Mouse (Mus musculus): Measurements from ENCODE around the gene Mmp19. TPM values are rescaled to one million over a fixed set of nuclear protein-coding genes. Genes with fewer than 3 reads are reported as not detected.

Mmp19 gene
- polyA plus RNA-seq, 1 experiment from 2014 or later = 1.6 TPM

GRCm38 (mm10) chr10:128772895-128773294 lies 17.8 kb upstream of the Mmp19 start:
- no peaks in the 10 kb centered on the region for H3K4me1 ChIP-seq
- peaks cover 4% of the 10 kb centered on the region for H3K36me3 ChIP-seq
- no peaks in the 10 kb centered on the region for H3K27me3 ChIP-seq
- H3K27ac ChIP-seq = no peak overlapping the region
- no peak overlapping the region for H3K4me2 ChIP-seq
- no peak overlapping the region for H3K4me3 ChIP-seq (replicated peaks)
- no peaks in the 10 kb centered on the region for H3K9me3 ChIP-seq (replicated peaks)
- no peak overlapping the region for H3K9ac ChIP-seq
- ATAC-seq (replicated peaks; ENCODE audit: low FRiP score) = no peak
- 80% methylated on average over 2 of the region's 2 CpGs for WGBS

- no peak for ATAC-seq (replicated peaks; ENCODE audit: low FRiP score)
- 36% methylated on average over 5 of the region's 5 CpGs for WGBS
These were observed 17.0 kb upstream of the Mmp19 start for GRCm38 (mm10) chr10:128773685-128774084.

GRCm38 (mm10) chr10:128778441-128778840 lies 12.3 kb upstream of the Mmp19 start:
- WGBS = 95% methylated on average over 2 of the region's 2 CpGs
- Histone ChIP-seq H3K36me3 (no peaks in the 10 kb centered on the region), H3K27ac (peak overlapping the region; percentile 89), H3K9me3 (replicated peaks) (no peaks in the 10 kb centered on the region), H3K27me3 (no peaks in the 10 kb centered on the region), H3K4me3 (replicated peaks) (no peak overlapping the region), H3K4me2 (no peak overlapping the region), H3K4me1 (peaks cover 4% of the 10 kb centered on the region), H3K9ac (no peak overlapping the region)
- no peak for ATAC-seq (replicated peaks; ENCODE audit: low FRiP score)

More at GRCm38 (mm10) chr10:128773685-128774084, 17.0 kb upstream of the Mmp19 start:
- Histone ChIP-seq H3K36me3 (no peaks in the 10 kb centered on the region), H3K4me2 (no peak overlapping the region), H3K9ac (no peak overlapping the region), H3K4me3 (replicated peaks) (no peak overlapping the region), H3K27ac (no peak overlapping the region), H3K4me1 (no peaks in the 10 kb centered on the region; the same call in 1 of the 2 replicates), H3K9me3 (replicated peaks) (no peaks in the 10 kb centered on the region), H3K27me3 (no peaks in the 10 kb centered on the region)

GRCm38 (mm10) chr10:128779011-128779795 lies 11.5 kb upstream of the Mmp19 start:
- H3K9ac ChIP-seq = no peak overlapping the region
- peaks cover 6% of the 10 kb centered on the region for H3K9me3 ChIP-seq (replicated peaks)
- ATAC-seq (replicated peaks; ENCODE audit: low FRiP score) = peak; percentile 92; the same call in 1 of the 2 replicates
- peak overlapping the region; percentile 29 for H3K4me2 ChIP-seq
- peak overlapping the region; percentile 89 for H3K27ac ChIP-seq
- H3K27me3 ChIP-seq = no peaks in the 10 kb centered on the region
- H3K4me3 ChIP-seq (replicated peaks) = no peak overlapping the region
- H3K36me3 ChIP-seq = no peaks in the 10 kb centered on the region
- 30% methylated on average over 8 of the region's 8 CpGs for WGBS
- H3K4me1 ChIP-seq = peaks cover 4% of the 10 kb centered on the region

- Histone ChIP-seq H3K4me1 (peaks cover 4% of the 10 kb centered on the region), H3K9ac (no peak overlapping the region), H3K4me2 (no peak overlapping the region), H3K9me3 (replicated peaks) (peaks cover 9% of the 10 kb centered on the region), H3K27ac (no peak overlapping the region), H3K27me3 (no peaks in the 10 kb centered on the region), H3K4me3 (replicated peaks) (no peak overlapping the region), H3K36me3 (no peaks in the 10 kb centered on the region)
- ATAC-seq (replicated peaks; ENCODE audit: low FRiP score) = no peak
- WGBS = 90% methylated on average over 1 of the region's 1 CpGs
These were observed 10.5 kb upstream of the Mmp19 start for GRCm38 (mm10) chr10:128780200-128780599.

- no peak overlapping the region for H3K4me2 ChIP-seq
- H3K27ac ChIP-seq = no peak overlapping the region
- H3K9me3 ChIP-seq (replicated peaks) = no peaks in the 10 kb centered on the region
- no peaks in the 10 kb centered on the region for H3K36me3 ChIP-seq
- H3K27me3 ChIP-seq = no peaks in the 10 kb centered on the region
- no peaks in the 10 kb centered on the region for H3K4me1 ChIP-seq
- no peak for ATAC-seq (replicated peaks; ENCODE audit: low FRiP score)
- no peak overlapping the region for H3K9ac ChIP-seq
- H3K4me3 ChIP-seq (replicated peaks) = no peak overlapping the region
These were observed 1.3 kb downstream of the Mmp19 start for GRCm38 (mm10) chr10:128792041-128792440.

GRCm38 (mm10) chr10:128793258-128793657 lies 2.5 kb downstream of the Mmp19 start:
- Histone ChIP-seq H3K4me1 (no peaks in the 10 kb centered on the region), H3K4me2 (no peak overlapping the region), H3K9ac (no peak overlapping the region), H3K4me3 (replicated peaks) (no peak overlapping the region), H3K27ac (no peak overlapping the region), H3K27me3 (no peaks in the 10 kb centered on the region), H3K9me3 (replicated peaks) (no peaks in the 10 kb centered on the region), H3K36me3 (no peaks in the 10 kb centered on the region)
- WGBS = 94% methylated on average over 1 of the region's 1 CpGs
- ATAC-seq (replicated peaks; ENCODE audit: low FRiP score) = no peak

- no peak for ATAC-seq (replicated peaks; ENCODE audit: low FRiP score)
- Histone ChIP-seq H3K9ac (no peak overlapping the region), H3K4me3 (replicated peaks) (no peak overlapping the region), H3K4me2 (no peak overlapping the region), H3K27ac (no peak overlapping the region), H3K36me3 (peaks cover 5% of the 10 kb centered on the region; the same call in 1 of the 2 replicates), H3K27me3 (no peaks in the 10 kb centered on the region), H3K9me3 (replicated peaks) (no peaks in the 10 kb centered on the region), H3K4me1 (no peaks in the 10 kb centered on the region)
- WGBS = 90% methylated on average over 5 of the region's 5 CpGs
These were observed 3.7 kb downstream of the Mmp19 start for GRCm38 (mm10) chr10:128794391-128794790.

GRCm38 (mm10) chr10:128795581-128795980 lies 4.9 kb downstream of the Mmp19 start:
- H3K27ac ChIP-seq = no peak overlapping the region
- ATAC-seq (replicated peaks; ENCODE audit: low FRiP score) = no peak
- 97% methylated on average over 3 of the region's 3 CpGs for WGBS

GRCm38 (mm10) chr10:128798676-128799075 lies 8.0 kb downstream of the Mmp19 start:
- Histone ChIP-seq H3K9me3 (replicated peaks) (no peaks in the 10 kb centered on the region), H3K36me3 (peaks cover 22% of the 10 kb centered on the region), H3K27me3 (no peaks in the 10 kb centered on the region), H3K27ac (no peak overlapping the region), H3K9ac (no peak overlapping the region), H3K4me2 (no peak overlapping the region), H3K4me1 (peaks cover 19% of the 10 kb centered on the region), H3K4me3 (replicated peaks) (no peak overlapping the region)
- ATAC-seq (replicated peaks; ENCODE audit: low FRiP score) = no peak
- WGBS = 93% methylated on average over 8 of the region's 8 CpGs

More at GRCm38 (mm10) chr10:128795581-128795980, 4.9 kb downstream of the Mmp19 start:
- H3K36me3 ChIP-seq = peaks cover 16% of the 10 kb centered on the region
- no peak overlapping the region for H3K4me2 ChIP-seq
- no peaks in the 10 kb centered on the region for H3K9me3 ChIP-seq (replicated peaks)
- H3K4me1 ChIP-seq = no peaks in the 10 kb centered on the region
- H3K9ac ChIP-seq = no peak overlapping the region
- no peak overlapping the region for H3K4me3 ChIP-seq (replicated peaks)
- H3K27me3 ChIP-seq = no peaks in the 10 kb centered on the region

- H3K9me3 ChIP-seq (replicated peaks) = no peaks in the 10 kb centered on the region
- no peak for ATAC-seq (replicated peaks; ENCODE audit: low FRiP score)
- H3K9ac ChIP-seq = no peak overlapping the region
- H3K27me3 ChIP-seq = no peaks in the 10 kb centered on the region
- H3K4me3 ChIP-seq (replicated peaks) = no peak overlapping the region
- no peak overlapping the region for H3K4me2 ChIP-seq
- peaks cover 30% of the 10 kb centered on the region for H3K4me1 ChIP-seq
- H3K27ac ChIP-seq = no peak overlapping the region
- peaks cover 28% of the 10 kb centered on the region for H3K36me3 ChIP-seq
- 86% methylated on average over 16 of the region's 16 CpGs for whole genome bisulfite sequencing
These were observed 11.3 kb downstream of the Mmp19 start for GRCm38 (mm10) chr10:128801981-128802495.

GRCm38 (mm10) chr10:128802956-128803355 lies 12.2 kb downstream of the Mmp19 start:
- peak overlapping the region; percentile 63 for H3K9ac ChIP-seq
- peak overlapping the region; percentile 81 for H3K4me2 ChIP-seq
- H3K27me3 ChIP-seq = no peaks in the 10 kb centered on the region
- no peak overlapping the region for H3K27ac ChIP-seq
- H3K4me1 ChIP-seq = peaks cover 40% of the 10 kb centered on the region
- no peak for ATAC-seq (replicated peaks; ENCODE audit: low FRiP score)
- 50% methylated on average over 4 of the region's 4 CpGs for WGBS
- no peaks in the 10 kb centered on the region for H3K9me3 ChIP-seq (replicated peaks)
- peaks cover 34% of the 10 kb centered on the region for H3K36me3 ChIP-seq
- peak overlapping the region; percentile 74 for H3K4me3 ChIP-seq (replicated peaks)
